Mouse (Mus musculus): ENCODE data around the gene Lim2.

Lim2 gene

DNA sequence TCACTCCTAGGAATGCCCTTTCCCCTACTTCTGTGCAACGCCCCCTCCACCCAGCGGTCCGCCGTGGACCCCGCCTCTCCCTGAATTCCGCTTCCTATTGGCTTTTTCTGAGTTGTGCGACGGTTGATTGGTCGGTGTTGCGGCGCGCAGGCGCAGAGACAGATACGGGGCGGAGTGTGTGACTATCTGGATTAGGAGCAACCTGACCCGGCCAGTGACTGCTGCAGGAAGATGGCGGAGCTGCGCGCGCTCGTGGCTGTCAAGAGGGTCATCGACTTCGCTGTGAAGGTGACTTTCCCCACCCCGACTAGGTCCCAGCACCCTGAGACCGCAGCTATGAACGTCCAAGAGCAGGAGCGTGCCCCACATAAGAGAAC, 16.4 kb downstream of the Lim2 start, which contains the start of the genes Etfb and Gm45233:
Gene Etfb (plus strand): TSS at position 167 of the 377 bp plus-strand sequence.
Gene Gm45233 (plus strand): TSS at position 212 of the 377 bp plus-strand sequence.
- peak; percentile 89 for DNase-seq (ENCODE audit: extremely low spot score, low spot score)

GRCm38 (mm10) chr7:43447801-43448200, 20.3 kb downstream of the Lim2 start:
- no peak for DNase-seq (ENCODE audit: extremely low spot score, low spot score)

- no peak for DNase-seq (ENCODE audit: extremely low spot score, low spot score)
Observed at GRCm38 (mm10) chr7:43448246-43448645, 20.8 kb downstream of the Lim2 start.

- no peak for DNase-seq (ENCODE audit: extremely low spot score, low spot score)
Observed at GRCm38 (mm10) chr7:43449811-43450210, 22.3 kb downstream of the Lim2 start.

- DNase-seq (ENCODE audit: extremely low spot score, low spot score), result no peak
Observed at GRCm38 (mm10) chr7:43451726-43452125, 24.3 kb downstream of the Lim2 start.

DNA sequence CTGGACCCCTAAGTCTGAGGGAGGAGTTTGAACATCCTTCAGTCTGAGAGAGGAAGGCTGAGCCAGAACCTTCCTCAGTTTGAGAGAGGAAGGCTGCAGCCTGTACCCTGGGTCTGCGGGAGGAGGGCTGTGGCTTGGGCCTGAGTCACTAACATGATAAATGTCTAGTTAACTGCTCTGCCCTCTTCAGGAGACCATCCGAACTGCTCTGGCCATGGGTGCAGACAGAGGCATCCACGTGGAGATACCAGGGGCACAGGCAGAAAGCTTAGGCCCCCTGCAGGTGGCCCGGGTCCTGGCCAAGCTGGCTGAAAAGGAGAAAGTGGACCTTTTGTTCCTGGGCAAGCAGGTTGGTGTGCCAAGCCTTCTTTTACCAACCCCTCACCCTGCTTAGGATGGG, 25.1 kb downstream of the Lim2 start:
- no peak for DNase-seq (ENCODE audit: extremely low spot score, low spot score)

DNA sequence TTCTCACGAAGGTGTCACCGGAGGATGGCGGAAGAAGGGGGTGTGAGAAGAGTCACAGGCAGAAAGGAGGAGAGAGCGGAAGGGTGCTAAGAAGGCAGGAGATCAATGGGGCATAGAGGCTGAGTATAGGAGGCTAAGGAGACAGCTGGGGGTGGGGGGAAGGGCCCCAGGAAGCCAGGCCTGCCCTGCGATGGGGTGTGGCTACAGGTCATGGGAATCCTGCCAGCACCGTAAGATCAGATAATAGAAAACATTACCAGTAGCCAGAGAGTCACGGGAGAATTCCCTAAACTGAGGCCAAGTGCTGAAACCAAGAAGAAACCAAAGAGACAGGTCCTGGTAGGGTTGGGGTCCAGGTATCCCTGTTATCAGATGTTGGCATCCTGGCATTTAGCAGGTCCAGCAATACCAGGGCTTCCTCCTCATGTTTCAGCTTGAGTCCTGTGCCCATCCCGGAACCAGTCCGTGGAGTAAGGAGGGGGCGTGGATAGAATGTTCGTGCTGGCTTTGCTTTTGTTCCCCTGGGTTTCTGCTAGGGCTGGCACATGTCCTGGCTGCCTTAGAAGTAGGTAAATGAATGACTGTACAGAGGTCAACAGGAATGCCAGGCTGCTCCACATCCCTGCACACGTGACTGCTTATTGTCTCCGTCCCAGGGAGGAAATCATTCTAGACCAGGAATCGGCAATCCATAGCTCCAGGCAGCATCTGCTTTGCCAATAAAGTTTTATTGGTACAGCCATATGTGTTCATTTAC, 26.3 kb downstream of the Lim2 start:
- no peak for DNase-seq (ENCODE audit: extremely low spot score, low spot score)

GRCm38 (mm10) chr7:43454371-43454770, 26.9 kb downstream of the Lim2 start:
- no peak for DNase-seq (ENCODE audit: extremely low spot score, low spot score)

GRCm38 (mm10) chr7:43462851-43463250, 35.4 kb downstream of the Lim2 start, which contains the start of gene Vsig10l:
TSS of gene Vsig10l (plus strand) at chr7:43463151.
- no peak for DNase-seq (ENCODE audit: extremely low spot score, low spot score)

- no peak for DNase-seq (ENCODE audit: extremely low spot score, low spot score)
Observed at GRCm38 (mm10) chr7:43463976-43464375, 36.5 kb downstream of the Lim2 start.

DNA sequence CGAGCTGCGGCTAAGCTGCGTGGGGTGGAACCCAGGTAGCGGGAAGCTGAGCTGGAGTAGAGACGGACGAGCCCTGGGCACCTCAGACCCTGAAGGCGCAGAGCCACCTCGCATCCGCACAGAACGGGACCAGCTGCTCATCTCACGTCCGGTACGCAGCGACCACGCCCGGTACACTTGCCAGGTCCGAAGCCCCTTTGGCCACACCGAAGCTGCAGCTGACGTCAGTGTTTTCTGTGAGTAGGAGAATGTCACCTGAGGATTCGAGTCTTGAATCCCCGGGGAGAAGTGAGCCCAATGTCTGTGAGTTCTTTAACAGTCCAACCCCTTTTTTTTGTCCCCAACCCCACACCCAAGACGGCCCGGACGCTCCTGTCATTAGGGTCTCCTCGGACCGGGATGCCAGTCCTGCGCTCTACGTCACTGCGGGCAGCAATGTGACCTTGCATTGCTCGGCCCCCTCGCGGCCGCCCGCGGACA, 37.4 kb downstream of the Lim2 start:
- no peak for DNase-seq (ENCODE audit: extremely low spot score, low spot score)

DNA sequence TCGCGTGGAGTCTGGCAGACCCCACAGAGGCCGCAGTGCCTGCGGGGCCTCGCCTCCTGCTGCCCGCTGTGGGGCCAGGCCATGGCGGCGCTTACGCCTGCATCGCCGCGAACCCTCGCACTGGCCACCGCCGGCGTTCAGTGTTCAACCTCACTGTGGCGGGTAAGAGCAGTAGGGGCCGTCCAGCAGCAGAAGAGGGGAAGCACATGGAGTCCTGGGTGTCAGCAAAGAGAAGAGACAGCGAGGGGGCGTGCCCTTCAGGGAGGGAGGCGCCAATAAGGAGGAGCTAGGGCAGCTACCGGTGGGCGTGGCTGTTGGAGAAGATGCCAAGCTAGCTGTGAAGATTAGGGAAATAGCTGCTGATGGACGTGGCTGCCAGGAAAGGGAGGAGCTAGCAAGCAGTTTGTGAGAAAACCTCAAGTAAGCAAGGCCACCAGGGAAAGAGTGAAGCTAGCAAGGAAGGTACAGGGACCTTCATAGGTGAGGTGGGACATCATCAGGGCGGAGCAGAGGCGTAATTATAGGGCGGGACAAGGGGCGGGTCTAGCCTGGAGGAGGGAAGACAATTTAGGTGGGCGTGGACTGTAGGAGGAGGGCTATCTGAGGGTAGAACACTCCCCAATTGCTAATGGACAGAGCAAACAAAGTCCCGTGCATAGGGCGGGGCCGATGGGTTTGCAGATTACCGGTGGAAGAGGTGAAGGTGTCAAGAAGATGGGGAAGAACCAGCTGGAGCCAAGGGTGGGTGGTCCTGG, 38.1 kb downstream of the Lim2 start:
- DNase-seq (ENCODE audit: extremely low spot score, low spot score), result peak; percentile 78

DNA sequence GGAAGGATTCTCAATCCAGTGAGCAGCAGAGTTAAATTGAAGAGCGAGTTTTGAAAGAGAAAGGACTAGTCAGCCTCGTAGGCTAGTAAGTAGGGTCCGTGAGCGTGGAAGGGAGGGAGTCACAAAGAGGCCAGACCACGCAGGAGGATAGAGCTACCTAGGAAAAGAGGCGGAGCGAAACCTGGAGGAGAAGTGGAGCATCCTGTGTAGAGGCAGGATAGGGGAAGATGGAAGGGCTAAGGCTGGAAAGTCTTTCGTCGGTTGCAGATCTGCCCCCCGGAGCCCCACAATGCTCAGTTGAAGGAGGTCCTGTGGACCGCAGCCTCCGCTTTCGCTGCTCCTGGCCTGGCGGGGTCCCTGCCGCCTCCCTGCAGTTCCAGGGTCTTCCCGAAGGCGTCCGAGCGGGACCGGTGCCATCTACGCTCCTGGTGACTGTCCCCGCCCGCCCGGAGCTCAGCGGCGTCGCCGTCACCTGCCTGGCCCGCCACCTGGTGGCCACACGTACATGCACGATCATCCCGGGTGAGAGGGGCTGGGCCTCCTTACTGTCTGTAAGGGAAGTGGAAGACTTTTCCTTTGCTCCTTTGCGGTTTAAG, 38.7 kb downstream of the Lim2 start:
- DNase-seq (ENCODE audit: extremely low spot score, low spot score), result peak; percentile 78

- DNase-seq (ENCODE audit: extremely low spot score, low spot score), result peak; percentile 63
Observed at GRCm38 (mm10) chr7:43470373-43470772, 42.9 kb downstream of the Lim2 start.

DNA sequence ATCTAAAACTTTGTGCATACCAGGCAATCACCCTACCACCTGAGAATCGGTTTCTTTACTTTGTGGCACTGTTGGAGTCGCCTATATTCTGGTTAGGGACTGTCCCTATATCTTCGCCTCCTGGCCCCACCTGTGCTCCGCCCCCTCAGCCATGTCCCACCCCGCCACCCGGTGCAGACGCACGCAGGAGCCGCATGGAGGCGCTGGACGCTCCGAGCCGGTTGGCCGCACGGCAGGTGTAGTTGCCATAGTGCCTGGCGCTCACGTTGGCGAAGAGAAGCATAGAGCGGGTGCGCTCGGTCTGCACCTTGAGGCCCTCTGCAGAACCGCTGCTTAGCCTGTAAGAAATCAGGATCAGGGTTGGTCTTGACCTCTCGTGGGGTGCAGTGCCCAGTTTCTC, 48.2 kb downstream of the Lim2 start:
- no peak for DNase-seq (ENCODE audit: extremely low spot score, low spot score)

GRCm38 (mm10) chr7:43476376-43476775, 48.9 kb downstream of the Lim2 start:
- DNase-seq (ENCODE audit: extremely low spot score, low spot score), result no peak

GRCm38 (mm10) chr7:43481191-43481590, 53.7 kb downstream of the Lim2 start:
- no peak for DNase-seq (ENCODE audit: extremely low spot score, low spot score)

DNA sequence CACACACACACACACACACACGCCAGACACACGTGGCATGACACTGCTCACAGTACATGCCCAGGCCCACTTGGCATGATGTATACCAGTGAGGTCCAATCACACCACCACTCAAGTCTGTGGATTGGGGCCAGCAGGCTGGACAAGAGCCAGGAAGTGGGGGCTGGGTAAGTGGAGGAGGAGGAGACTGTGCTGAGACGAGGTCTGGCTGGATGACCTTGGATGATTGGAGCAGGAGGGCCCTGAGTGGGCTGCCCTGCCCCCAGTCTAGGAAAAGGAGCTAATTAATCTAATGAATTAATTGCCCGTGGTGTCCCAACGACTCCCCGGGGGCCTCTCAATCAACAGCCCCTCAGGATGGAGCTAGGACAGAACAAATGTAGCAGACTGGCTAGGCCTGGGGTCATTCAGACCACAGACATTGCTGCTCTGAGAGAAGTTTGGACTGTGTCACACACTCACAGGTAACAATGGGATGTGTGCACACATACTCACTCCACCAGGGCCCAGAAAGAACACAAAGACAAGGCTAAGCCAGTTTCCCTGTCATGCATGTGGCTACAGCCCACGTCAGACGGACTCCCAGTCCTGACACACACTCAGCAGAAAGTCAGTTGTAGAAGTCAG, 54.7 kb downstream of the Lim2 start:
- DNase-seq (ENCODE audit: extremely low spot score, low spot score), result peak; percentile 21

DNA sequence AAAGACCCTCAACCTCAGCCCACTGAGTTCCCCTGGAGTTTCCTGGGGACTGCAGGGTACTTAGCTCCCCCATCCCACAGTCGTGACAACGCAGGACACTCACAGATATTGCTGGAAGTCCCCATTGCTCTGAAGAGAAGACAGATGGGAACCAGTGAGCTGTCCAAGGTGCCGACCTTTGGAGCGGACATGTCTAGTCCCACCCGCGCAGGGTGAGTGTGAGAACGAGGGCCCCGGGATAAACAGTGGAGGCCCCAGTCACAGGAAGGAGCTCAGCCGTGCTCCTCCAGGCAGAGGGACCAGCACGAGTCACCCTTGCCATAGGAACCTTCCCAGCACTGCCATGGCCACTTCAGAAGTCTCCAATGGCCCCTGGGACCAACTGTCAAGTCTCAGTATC, 55.8 kb downstream of the Lim2 start:
- peak; percentile 32 for DNase-seq (ENCODE audit: extremely low spot score, low spot score)
